Mouse (Mus musculus) MEL (cell line): ENCODE results near the gene Dagla. TPM values are rescaled to one million over a fixed set of nuclear protein-coding genes. Genes with fewer than 3 reads are reported as not detected.

Experiments
- DNase-seq: peaks from one replicate; pipeline ENCODE4 v3.0.0; 2011; ENCODE audit warnings: low read depth, low spot score
- H3K27ac ChIP-seq: 2 replicates; pipeline ENCODE4 v1.5.1; 2012; ENCODE audit warnings: low read depth, mild to moderate bottlenecking, control low read depth, low read length, moderate library complexity; ENCODE audit not compliant: control insufficient read depth
- H3K27me3 ChIP-seq, 2 experiments: fragments of 150-350 bp in 1 of 2; sonication (generic) in 1 of 2; 2 replicates each; pipeline ENCODE4 v1.6.1; 2012; ENCODE audit warnings: low read length in 2 of 2, mild to moderate bottlenecking in 2 of 2, improper control_type of control experiment in 1 of 2, moderate library complexity in 1 of 2; ENCODE audit not compliant: insufficient read depth in 2 of 2, control insufficient read depth in 1 of 2
- H3K36me3 ChIP-seq, 2 experiments: 2 replicates each; pipeline ENCODE4 v1.6.1; 2012 to 2014; ENCODE audit warnings: low read length in 2 of 2, improper control_type of control experiment in 1 of 2, inconsistent platforms in 1 of 2, mild to moderate bottlenecking in 1 of 2; ENCODE audit not compliant: insufficient read depth in 2 of 2, control insufficient read depth in 1 of 2
- H3K4me1 ChIP-seq, 2 experiments: fragments of 150-350 bp in 1 of 2; sonication (generic) in 1 of 2; 2 replicates each; pipeline ENCODE4 v1.6.1; 2012; ENCODE audit warnings: low read length in 2 of 2, improper control_type of control experiment in 1 of 2, mild to moderate bottlenecking in 1 of 2; ENCODE audit not compliant: insufficient read depth in 2 of 2, control insufficient read depth in 1 of 2
- H3K4me3 ChIP-seq, 2 experiments: fragments of 150-350 bp in 1 of 2; sonication (generic) in 1 of 2; 2 replicates each; pipeline ENCODE4 v1.5.1; 2012; ENCODE audit warnings: low read depth in 2 of 2, low read length in 2 of 2, mild to moderate bottlenecking in 2 of 2, moderate library complexity in 2 of 2, control low read depth in 1 of 2, improper control_type of control experiment in 1 of 2; ENCODE audit not compliant: control insufficient read depth in 1 of 2, insufficient read depth in 1 of 2
- H3K79me2 ChIP-seq: 2 replicates; pipeline ENCODE4 v1.6.1; 2012; ENCODE audit warnings: mild to moderate bottlenecking, low read length, moderate library complexity; ENCODE audit not compliant: control insufficient read depth, poor library complexity, insufficient read depth
- H3K9ac ChIP-seq: 2 replicates; pipeline ENCODE4 v1.6.1; 2012; ENCODE audit warnings: low read depth, mild to moderate bottlenecking, control low read depth, low read length, moderate library complexity; ENCODE audit not compliant: control insufficient read depth, poor library complexity, severe bottlenecking
- H3K9me3 ChIP-seq: fragments of 150-350 bp; sonication (generic); replicated peaks from 2 replicates; pipeline ENCODE4 v1.6.1; 2012; ENCODE audit warnings: mild to moderate bottlenecking, low read length, improper control_type of control experiment, moderate library complexity; ENCODE audit not compliant: insufficient read depth
- BHLHE40 ChIP-seq: IDR thresholded peaks from 2 replicates; pipeline ENCODE4 v1.6.1; 2012; ENCODE audit warnings: low read depth, mild to moderate bottlenecking, inconsistent platforms, low read length, improper control_type of control experiment, borderline replicate concordance
- CHD1 ChIP-seq: IDR thresholded peaks from 2 replicates; pipeline ENCODE4 v1.6.1; 2012; ENCODE audit warnings: low read depth, mild to moderate bottlenecking, inconsistent platforms, low read length, improper control_type of control experiment
- CHD2 ChIP-seq: IDR thresholded peaks from 2 replicates; pipeline ENCODE4 v1.6.1; 2011; ENCODE audit warnings: low read length, improper control_type of control experiment
- CTCF ChIP-seq, 3 experiments: IDR thresholded peaks in 2 of 3; conservative IDR thresholded peaks in 1 of 3; 2 replicates each; pipeline ENCODE4 v1.5.1; 2011 to 2012; ENCODE audit warnings: low read length in 3 of 3, low read depth in 2 of 3, mild to moderate bottlenecking in 2 of 3, improper control_type of control experiment in 1 of 3, inconsistent platforms in 1 of 3, mixed read lengths in 1 of 3, moderate library complexity in 1 of 3; ENCODE audit not compliant: control insufficient read depth in 1 of 3, insufficient read depth in 1 of 3, poor library complexity in 1 of 3, severe bottlenecking in 1 of 3
- E2F4 ChIP-seq: IDR thresholded peaks from 2 replicates; pipeline ENCODE4 v1.6.1; 2011; ENCODE audit warnings: low read depth, low read length, improper control_type of control experiment, borderline replicate concordance
- ELF1 ChIP-seq: IDR thresholded peaks from 2 replicates; pipeline ENCODE4 v1.6.1; 2014; ENCODE audit warnings: low read depth, mild to moderate bottlenecking, inconsistent platforms, low read length, improper control_type of control experiment, moderate library complexity
- GABPA ChIP-seq: IDR thresholded peaks from 2 replicates; pipeline ENCODE4 v1.6.1; 2012; ENCODE audit warnings: low read depth, mild to moderate bottlenecking, inconsistent platforms, low read length, improper control_type of control experiment, moderate library complexity
- JUND ChIP-seq: IDR thresholded peaks from 2 replicates; pipeline ENCODE4 v1.6.1; 2011; ENCODE audit warnings: low read depth, mild to moderate bottlenecking, improper control_type of control experiment, low read length
- KAT2A ChIP-seq: conservative IDR thresholded peaks from 2 replicates; pipeline ENCODE4 v1.6.1; 2012; ENCODE audit warnings: low read depth, low read length, improper control_type of control experiment, inconsistent platforms
- MAFK ChIP-seq: IDR thresholded peaks from 2 replicates; pipeline ENCODE4 v1.6.1; 2011; ENCODE audit warnings: low read depth, mild to moderate bottlenecking, low read length, improper control_type of control experiment, borderline replicate concordance
- MYB ChIP-seq: IDR thresholded peaks from 2 replicates; pipeline ENCODE4 v1.6.1; 2011; ENCODE audit warnings: mild to moderate bottlenecking, low read depth, low read length, improper control_type of control experiment
- NRF1 ChIP-seq: IDR thresholded peaks from 2 replicates; pipeline ENCODE4 v1.6.1; 2014; ENCODE audit warnings: low read depth, mild to moderate bottlenecking, inconsistent platforms, low read length, improper control_type of control experiment, moderate library complexity; ENCODE audit not compliant: poor library complexity, insufficient read depth, severe bottlenecking
- POLR2AphosphoS2 ChIP-seq: IDR thresholded peaks from 2 replicates; pipeline ENCODE4 v1.6.1; 2011; ENCODE audit warnings: low read length, improper control_type of control experiment
- RAD21 ChIP-seq: IDR thresholded peaks from 2 replicates; pipeline ENCODE4 v1.6.1; 2011; ENCODE audit warnings: mild to moderate bottlenecking, low read depth, low read length, improper control_type of control experiment
- RCOR1 ChIP-seq: IDR thresholded peaks from 2 replicates; pipeline ENCODE4 v1.6.1; 2012; ENCODE audit warnings: low read depth, mild to moderate bottlenecking, inconsistent platforms, low read length, improper control_type of control experiment
- SIN3A ChIP-seq: IDR thresholded peaks from 2 replicates; pipeline ENCODE4 v1.6.1; 2012; ENCODE audit warnings: low read length, improper control_type of control experiment, inconsistent platforms
- SMC3 ChIP-seq: IDR thresholded peaks from 2 replicates; pipeline ENCODE4 v1.6.1; 2011; ENCODE audit warnings: low read depth, low read length, improper control_type of control experiment
- TBP ChIP-seq: IDR thresholded peaks from 2 replicates; pipeline ENCODE4 v1.8.0; 2011; ENCODE audit warnings: low read depth, low read length, improper control_type of control experiment
- UBTF ChIP-seq: IDR thresholded peaks from 2 replicates; pipeline ENCODE4 v1.6.1; 2012; ENCODE audit warnings: low read depth, mild to moderate bottlenecking, inconsistent platforms, low read length, improper control_type of control experiment, moderate library complexity, borderline replicate concordance; ENCODE audit not compliant: insufficient read depth
- ZC3H11A ChIP-seq: IDR thresholded peaks from 2 replicates; pipeline ENCODE4 v1.6.1; 2012; ENCODE audit warnings: low read depth, mild to moderate bottlenecking, inconsistent platforms, low read length, improper control_type of control experiment
- ZMIZ1 ChIP-seq: IDR thresholded peaks from 2 replicates; pipeline ENCODE4 v1.6.1; 2012; ENCODE audit warnings: low read depth, mild to moderate bottlenecking, inconsistent platforms, low read length, improper control_type of control experiment, moderate library complexity
- ZNF384 ChIP-seq: IDR thresholded peaks from 2 replicates; pipeline ENCODE4 v1.6.1; 2012; ENCODE audit warnings: low read depth, mild to moderate bottlenecking, inconsistent platforms, low read length, improper control_type of control experiment
- polyA plus RNA-seq, 2 experiments: library from polyadenylated mRNA; stranded (reverse) in 1 of 2; unstranded in 1 of 2; fragments of >175 nt in 1 of 2; fragments of >200 nt in 1 of 2; gene quantifications; 2 replicates each; pipeline versions ENCODE4 v1.2.1 to v1.2.4; 2012; ENCODE audit warnings: low replicate concordance in 2 of 2, low read depth in 1 of 2; ENCODE audit not compliant: insufficient read length in 2 of 2, insufficient read depth in 1 of 2, missing spikeins in 1 of 2
- total RNA-seq: library from RNA; depleted of rRNA; stranded (reverse); fragments of 300-350 nt; gene quantifications from 2 replicates; pipeline ENCODE4 v1.2.3, GENCODE M21; 2012

Gene Dagla
- total and polyA plus RNA-seq, 3 experiments = not detected

GRCm38 (mm10) chr19:10333545-10334252, 29.0 kb upstream of the Dagla start:
- TF ChIP-seq E2F4 (no peak), ZNF384 (no peak), CTCF (IDR thresholded peaks at IDR 0.05 in 2 of 3, conservative IDR thresholded peaks at IDR 0.05 in 1 of 3; ENCODE audit: control insufficient read depth in 1 of 3, insufficient read depth in 1 of 3, low read depth in 2 of 3, low read length in 3 of 3, poor library complexity in 1 of 3, severe bottlenecking in 1 of 3) (peak; percentile 86 to 89 (median 87)), ZC3H11A (peak; percentile 23; the same call in 1 of the 2 replicates), ELF1 (no peak), RCOR1 (no peak), GABPA (no peak), SMC3 (peak; percentile 52), JUND (no peak), RAD21 (peak; percentile 75), TBP (no peak), KAT2A (no peak)
- Histone ChIP-seq H3K9me3 (no peaks in the 10 kb centered on the region), H3K4me1 (no peaks in the 10 kb centered on the region), H3K36me3 (no peaks in the 10 kb centered on the region), H3K9ac (no peak overlapping the region), H3K4me3 (no peak overlapping the region), H3K79me2 (no peaks in the 10 kb centered on the region), H3K27me3 (peaks cover 3 to 8% of the 10 kb centered on the region in 2 experiments), H3K27ac (no peak overlapping the region)
- peak; percentile 54 for DNase-seq

DNA sequence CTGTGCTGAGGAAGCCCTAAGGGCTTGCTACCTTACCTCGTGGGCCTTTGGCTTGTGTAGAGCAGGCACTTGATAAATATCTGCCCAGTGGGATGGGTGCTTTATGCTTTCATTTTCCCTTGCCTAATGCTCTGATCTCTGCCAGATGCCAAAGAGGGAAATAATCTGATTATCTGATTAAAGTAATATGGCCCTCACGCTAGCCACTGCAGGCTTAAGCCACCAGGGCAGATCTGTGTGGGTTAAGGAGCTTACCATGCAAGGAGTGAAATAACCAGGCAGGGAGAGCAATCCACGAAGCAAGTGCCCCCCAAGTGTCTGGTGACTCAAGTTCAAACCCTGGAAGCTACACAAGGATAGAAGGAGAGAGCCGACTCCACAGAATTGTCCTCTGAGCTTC, 27.0 kb upstream of the Dagla start:
- TF ChIP-seq POLR2AphosphoS2 = no peak
- no peak for TF ChIP-seq MYB
- no peak for TF ChIP-seq ZNF384
- TF ChIP-seq, all 39 proteins: peak for 0
- H3K27me3 ChIP-seq = no peaks in the 10 kb centered on the region; a peak in 3 of 4 replicates

DNA sequence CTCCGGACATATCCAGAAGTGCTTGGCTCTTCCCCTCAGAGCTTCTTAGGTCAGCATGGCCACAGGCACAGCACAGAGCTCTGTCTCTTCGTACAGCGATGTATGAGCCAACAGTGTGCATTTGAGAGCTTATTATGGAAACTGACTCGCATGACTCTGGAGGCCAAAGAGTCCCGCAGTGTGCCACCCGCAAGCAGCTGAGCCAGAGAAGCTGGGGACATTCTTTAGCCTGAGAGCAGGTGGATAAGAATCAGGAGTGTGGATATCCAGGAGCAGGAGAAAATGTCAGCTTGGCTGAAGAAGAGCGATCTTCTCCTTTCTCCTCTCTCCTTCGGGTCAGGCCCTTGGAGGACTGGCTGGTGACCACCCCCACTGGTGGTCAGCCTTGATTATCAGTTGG, 24.4 kb upstream of the Dagla start:
- Histone ChIP-seq H3K36me3 (no peaks in the 10 kb centered on the region), H3K9me3 (no peaks in the 10 kb centered on the region), H3K27ac (no peak overlapping the region), H3K4me1 (no peaks in the 10 kb centered on the region), H3K79me2 (no peaks in the 10 kb centered on the region), H3K27me3 (peaks cover 3 to 9% of the 10 kb centered on the region in 2 experiments; a peak in 3 of 4 replicates), H3K4me3 (no peak overlapping the region), H3K9ac (no peak overlapping the region)
- DNase-seq = no peak
- TF ChIP-seq SIN3A (no peak), NRF1 (no peak), UBTF (no peak), CHD1 (no peak), ZC3H11A (no peak), BHLHE40 (no peak), TBP (no peak), CHD2 (no peak), MAFK (no peak), POLR2AphosphoS2 (no peak), ZNF384 (no peak), ZMIZ1 (no peak), E2F4 (no peak), GABPA (no peak), MYB (no peak)

More for the DNA sequence above, 27.0 kb upstream of the Dagla start:
- Histone ChIP-seq H3K4me3 (no peak overlapping the region), H3K36me3 (no peaks in the 10 kb centered on the region), H3K4me1 (no peaks in the 10 kb centered on the region), H3K9ac (no peak overlapping the region), H3K9me3 (no peaks in the 10 kb centered on the region), H3K27ac (no peak overlapping the region), H3K79me2 (no peaks in the 10 kb centered on the region)
- DNase-seq = no peak
